Mouse (Mus musculus) adrenal gland (tissue): ENCODE results near the gene Wfikkn2.

Experiments
- intact Hi-C: fragments of 180-260 bp; cut with DNase I; formaldehyde crosslinking; loops from one replicate; pipeline ENCODE4 v1.15.1; 2025

The Wfikkn2 gene

GRCm38 (mm10) chr11:94228416-94228815 lies 17.4 kb downstream of the Wfikkn2 start:
- intact Hi-C loops = no loop called here

GRCm38 (mm10) chr11:94225985-94226384 lies 19.8 kb downstream of the Wfikkn2 start:
- intact Hi-C loops = no loop called here

- intact Hi-C loops = no loop called here
Measured at GRCm38 (mm10) chr11:94223531-94223930, 22.3 kb downstream of the Wfikkn2 start.

GRCm38 (mm10) chr11:94221257-94221656 lies 24.5 kb downstream of the Wfikkn2 start:
- intact Hi-C loops = no loop called here

- intact Hi-C loops = no loop called here
Measured at GRCm38 (mm10) chr11:94216247-94216646, 29.6 kb downstream of the Wfikkn2 start.

GRCm38 (mm10) chr11:94215581-94215980 lies 30.2 kb downstream of the Wfikkn2 start:
- intact Hi-C loops = no loop called here

- intact Hi-C loops = loop anchor here (2.0 to 5.0 kb wide), 2 partner anchors 52 to 81 kb away; no protein-coding TSS in a partner anchor
Measured at GRCm38 (mm10) chr11:94213735-94214594, 31.8 kb downstream of the Wfikkn2 start.

- intact Hi-C loops = loop anchor here (2.0 to 5.0 kb wide), 2 partner anchors 51 to 80 kb away; no protein-coding TSS in a partner anchor
Measured at GRCm38 (mm10) chr11:94212997-94213396, 32.8 kb downstream of the Wfikkn2 start.

- intact Hi-C loops = loop anchor here (2.0 to 5.0 kb wide), 2 partner anchors 50 to 80 kb away; no protein-coding TSS in a partner anchor
Measured at GRCm38 (mm10) chr11:94212489-94212836, 33.3 kb downstream of the Wfikkn2 start.

GRCm38 (mm10) chr11:94211651-94212488 lies 33.9 kb downstream of the Wfikkn2 start:
- intact Hi-C loops = loop anchor here (2.0 to 5.0 kb wide), 2 partner anchors 50 to 79 kb away; no protein-coding TSS in a partner anchor

GRCm38 (mm10) chr11:94211124-94211603 lies 34.6 kb downstream of the Wfikkn2 start, which contains the start of gene Tob1:
Gene Tob1 (plus strand): TSS chr11:94211454.
- intact Hi-C loops = loop anchor here (5.0 kb wide), 1 partner anchor 49 kb away; no protein-coding TSS in a partner anchor

GRCm38 (mm10) chr11:94210191-94211086 lies 35.4 kb downstream of the Wfikkn2 start:
- intact Hi-C loops = loop anchor here (5.0 kb wide), 1 partner anchor 48 kb away; no protein-coding TSS in a partner anchor

- intact Hi-C loops = loop anchor here (5.0 kb wide), 1 partner anchor 47 kb away; no protein-coding TSS in a partner anchor
Measured at GRCm38 (mm10) chr11:94209695-94210131, 36.1 kb downstream of the Wfikkn2 start.

GRCm38 (mm10) chr11:94208811-94209675 lies 36.8 kb downstream of the Wfikkn2 start:
- intact Hi-C loops = no loop called here

GRCm38 (mm10) chr11:94206398-94207114 lies 39.2 kb downstream of the Wfikkn2 start:
- intact Hi-C loops = no loop called here

GRCm38 (mm10) chr11:94203066-94203465 lies 42.7 kb downstream of the Wfikkn2 start:
- intact Hi-C loops = no loop called here

- intact Hi-C loops = no loop called here
Measured at GRCm38 (mm10) chr11:94202106-94202505, 43.7 kb downstream of the Wfikkn2 start.

- intact Hi-C loops = no loop called here
Measured at GRCm38 (mm10) chr11:94200422-94200821, 45.4 kb downstream of the Wfikkn2 start.

- intact Hi-C loops = no loop called here
Measured at GRCm38 (mm10) chr11:94199771-94200170, 46.0 kb downstream of the Wfikkn2 start.
